Mouse (Mus musculus): ENCODE measurements around the gene Cox4i2.

The Cox4i2 gene

GRCm38 (mm10) chr2:152800762-152801113 lies 46.8 kb downstream of the Cox4i2 start:
- no peak for DNase-seq (ENCODE audit: low spot score)

GRCm38 (mm10) chr2:152802303-152802702 lies 48.3 kb downstream of the Cox4i2 start:
- DNase-seq (ENCODE audit: low spot score): no peak

- DNase-seq (ENCODE audit: low spot score): no peak
These were observed 49.1 kb downstream of the Cox4i2 start for GRCm38 (mm10) chr2:152803081-152803480.

- no peak for DNase-seq (ENCODE audit: low spot score)
These were observed 50.6 kb downstream of the Cox4i2 start for GRCm38 (mm10) chr2:152804408-152805110.

DNA sequence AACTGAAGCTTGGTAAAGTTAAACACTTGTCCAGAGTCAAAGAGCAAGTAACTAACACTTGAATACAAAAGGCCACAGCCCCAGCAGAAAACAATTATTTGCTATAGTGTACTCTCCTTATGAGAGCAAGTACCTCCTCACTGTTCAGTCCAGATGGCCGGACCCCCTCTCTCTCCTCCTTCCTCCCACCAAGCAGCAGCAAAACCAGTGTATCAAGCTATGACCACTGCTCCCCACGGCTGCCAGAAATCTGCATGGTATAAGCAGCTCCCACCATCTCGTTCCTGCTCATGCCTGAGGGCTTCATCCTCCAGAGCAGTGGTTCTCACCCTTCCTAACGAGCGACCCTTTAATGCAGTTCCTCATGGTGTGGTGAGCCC lies 51.1 kb downstream of the Cox4i2 start:
- DNase-seq (ENCODE audit: low spot score): no peak

DNA sequence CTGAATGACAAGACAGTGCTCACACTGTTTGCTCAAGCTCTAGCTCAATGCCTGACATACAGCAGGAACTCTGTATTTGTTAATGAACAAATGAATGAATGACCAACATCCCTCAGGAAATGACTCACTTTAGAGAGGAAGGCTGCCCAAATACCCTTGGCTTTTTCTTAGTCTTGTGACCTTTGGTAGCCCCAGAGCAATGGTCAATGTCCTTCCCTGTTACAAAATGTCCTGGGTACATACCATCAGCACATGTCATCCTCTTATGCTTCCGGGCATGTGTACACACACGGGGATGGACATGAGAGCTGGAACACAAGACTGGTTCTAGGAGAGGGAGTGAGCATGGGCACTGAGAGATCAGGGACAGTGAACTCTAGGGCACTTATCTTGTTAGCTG lies 52.1 kb downstream of the Cox4i2 start:
- DNase-seq (ENCODE audit: low spot score): no peak

DNA sequence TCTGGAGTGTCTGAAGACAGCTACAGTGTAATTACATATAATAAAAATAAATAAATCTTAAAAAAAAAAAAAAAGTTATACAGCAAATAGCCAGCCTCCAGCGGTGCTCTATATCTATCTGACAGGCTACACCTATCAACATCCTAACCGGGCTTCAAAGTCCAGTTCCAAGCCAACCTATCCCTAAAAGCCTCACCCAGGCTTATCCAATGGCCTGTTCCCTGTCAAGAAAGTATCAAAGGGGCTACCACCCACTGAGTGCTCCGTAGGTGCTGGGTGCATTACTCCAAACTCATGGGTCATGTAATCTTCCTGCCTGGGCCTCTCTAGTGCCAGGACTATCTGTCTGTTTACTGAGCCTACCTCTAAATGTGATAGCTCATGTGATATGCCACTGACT lies 54.2 kb downstream of the Cox4i2 start:
- no peak for DNase-seq (ENCODE audit: low spot score)

DNA sequence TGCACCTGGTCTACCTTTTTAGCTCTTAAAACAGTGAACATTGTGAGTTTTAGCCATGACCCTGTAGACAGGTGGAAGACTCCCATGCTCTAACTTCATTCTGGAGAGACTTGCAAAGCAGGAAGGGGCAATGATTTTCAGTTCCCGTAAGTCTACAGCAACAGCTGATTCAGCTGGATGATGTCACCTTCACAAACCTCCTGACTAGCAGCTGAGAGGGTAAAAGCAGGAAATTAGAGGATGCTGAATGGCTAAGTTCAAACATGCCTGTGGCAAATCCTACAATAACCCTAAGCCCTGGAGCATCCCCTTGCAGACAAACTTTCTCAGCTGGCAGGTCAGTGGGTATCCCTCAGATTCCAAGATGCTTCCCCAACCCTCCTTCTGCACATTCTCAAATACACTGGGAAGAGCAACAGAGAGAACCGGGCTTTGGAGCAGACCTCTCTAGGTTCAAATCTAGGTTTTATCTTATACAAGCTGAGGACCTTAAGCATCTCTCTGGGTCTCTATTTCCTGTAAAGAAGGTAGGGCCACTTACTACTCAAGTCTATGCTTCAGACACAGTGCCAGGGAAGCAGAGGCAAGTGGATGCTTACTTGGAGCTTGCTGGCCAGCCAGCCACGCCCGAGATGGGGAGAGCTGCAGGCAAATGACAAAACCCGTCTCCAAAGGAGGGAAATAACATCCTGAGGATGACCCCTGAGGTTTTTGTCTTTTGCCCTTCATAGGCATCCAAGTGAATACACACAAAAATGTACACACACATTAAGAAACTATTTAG lies 56.4 kb downstream of the Cox4i2 start:
- DNase-seq (ENCODE audit: low spot score): no peak

DNA sequence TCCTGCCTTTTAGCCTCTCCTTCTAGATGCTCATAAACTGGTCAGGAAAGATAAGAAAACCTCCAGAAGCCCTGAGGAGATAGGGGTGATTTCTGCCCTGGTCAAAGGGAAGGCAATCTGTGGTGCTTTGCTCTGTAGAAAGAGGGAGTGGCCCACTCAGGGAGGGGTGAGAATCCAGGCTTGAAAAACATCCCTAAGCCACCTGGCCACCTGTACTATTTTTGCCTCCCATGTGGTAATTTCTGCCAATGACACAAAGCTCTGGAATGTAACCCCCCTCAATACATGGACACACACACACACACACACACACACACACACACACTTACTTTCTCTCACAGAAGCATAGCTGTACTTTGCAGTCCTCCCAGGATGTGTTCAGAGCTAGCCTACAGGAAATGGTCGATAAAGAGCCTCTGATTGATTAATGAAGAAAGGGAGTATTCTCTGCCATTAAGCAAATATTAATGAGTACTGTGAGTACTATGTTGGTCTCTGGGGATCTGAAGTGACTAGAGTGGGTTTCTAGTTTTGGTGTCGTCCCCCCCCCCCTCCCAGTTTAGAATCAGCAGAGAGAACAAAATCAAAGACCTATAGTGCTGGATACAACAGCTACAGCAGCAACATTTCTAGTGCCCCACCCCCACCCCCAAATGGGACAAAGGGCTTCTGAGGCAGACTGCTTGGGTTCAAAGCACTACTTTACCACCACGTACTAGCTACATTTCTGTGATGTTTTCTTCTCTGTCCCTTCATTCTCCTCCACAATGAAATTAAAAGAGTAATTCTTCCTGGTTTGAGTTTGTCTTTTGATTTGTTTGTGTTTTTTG lies 57.6 kb downstream of the Cox4i2 start:
- no peak for DNase-seq (ENCODE audit: low spot score)

- no peak for DNase-seq (ENCODE audit: low spot score)
These were observed 59.3 kb downstream of the Cox4i2 start for GRCm38 (mm10) chr2:152813232-152813631.

DNA sequence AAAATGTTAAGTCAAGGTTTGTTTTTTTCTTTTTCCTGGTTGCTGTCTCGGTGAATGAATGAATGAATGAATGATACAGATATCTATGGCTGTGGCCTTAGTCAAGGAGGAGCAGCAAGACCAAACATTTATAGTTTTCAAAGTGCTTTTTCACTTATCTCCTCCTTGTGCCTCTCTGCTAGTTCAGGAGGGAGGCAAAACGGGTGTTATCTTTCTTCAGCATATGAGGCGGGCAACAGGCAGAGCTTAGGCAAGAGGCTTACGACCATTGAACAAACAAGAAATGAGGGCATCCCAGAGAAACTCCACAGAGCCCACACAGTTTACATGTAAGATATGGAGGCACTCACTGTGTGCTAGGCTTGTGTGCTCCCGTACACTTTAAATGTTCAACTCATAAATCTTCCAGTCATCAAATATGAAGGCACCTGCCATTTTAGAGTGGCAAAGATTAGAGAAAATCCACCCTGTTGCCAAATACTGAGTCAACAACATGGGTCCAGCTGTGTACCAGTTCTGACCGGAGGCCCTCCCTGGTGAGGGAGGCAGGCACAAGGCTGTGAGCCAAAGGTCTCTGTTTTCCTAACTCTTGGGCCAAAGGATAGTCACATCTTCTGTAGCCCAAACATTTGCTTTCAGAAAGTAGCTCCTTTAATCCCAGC lies 60.4 kb downstream of the Cox4i2 start:
- no peak for DNase-seq (ENCODE audit: low spot score)
